Mouse (Mus musculus) thymus, adult 2 months (tissue): ENCODE results near the gene Nkx2-9.

Source experiments
- CTCF ChIP-seq: fragments of 200-500 bp; IDR thresholded peaks from 2 replicates; pipeline ENCODE4 v1.5.1; 2012; ENCODE audit warnings: mild to moderate bottlenecking, control low read depth, low read length, moderate library complexity, borderline replicate concordance; ENCODE audit not compliant: control insufficient read depth, poor library complexity, insufficient read depth; ENCODE audit errors: extremely low read depth
- POLR2A ChIP-seq: fragments of 200-500 bp; IDR thresholded peaks from 2 replicates; pipeline ENCODE4 v1.6.1; 2012; ENCODE audit warnings: mild to moderate bottlenecking, low read length, control low read depth, moderate library complexity; ENCODE audit not compliant: control insufficient read depth, poor library complexity, insufficient read depth; ENCODE audit errors: extremely low read depth

- TF ChIP-seq POLR2A: no peak
- TF ChIP-seq CTCF: no peak
These were observed at the start of gene Nkx2-9 for GRCm38 (mm10) chr12:56612761-56613437.
